Mouse (Mus musculus): ENCODE data around the gene Wdr5b.

GRCm38 (mm10) chr16:36087846-36088245 lies 46.9 kb downstream of the Wdr5b start:
- TF ChIP-seq HCFC1 (IDR thresholded peaks at IDR 0.05; ENCODE audit: borderline replicate concordance, insufficient read depth, low read length) (no peak), CHD2 (IDR thresholded peaks at IDR 0.05; ENCODE audit: low read depth, low read length) (no peak), MAFK (IDR thresholded peaks at IDR 0.05; ENCODE audit: insufficient read depth, low read depth, low read length) (no peak)

All from ES-E14 (cell line).